Mouse (Mus musculus) regulatory T cell (primary cell): ENCODE results near the gene Eva1c.

Experiments used
- in situ Hi-C: fragments of 300-600 bp; cut with MboI, MseI; formaldehyde crosslinking; loops from one replicate; pipeline ENCODE4 v1.15.1; 2025; ENCODE audit warnings: high pct_unique_total_duplicates

The Eva1c gene

DNA sequence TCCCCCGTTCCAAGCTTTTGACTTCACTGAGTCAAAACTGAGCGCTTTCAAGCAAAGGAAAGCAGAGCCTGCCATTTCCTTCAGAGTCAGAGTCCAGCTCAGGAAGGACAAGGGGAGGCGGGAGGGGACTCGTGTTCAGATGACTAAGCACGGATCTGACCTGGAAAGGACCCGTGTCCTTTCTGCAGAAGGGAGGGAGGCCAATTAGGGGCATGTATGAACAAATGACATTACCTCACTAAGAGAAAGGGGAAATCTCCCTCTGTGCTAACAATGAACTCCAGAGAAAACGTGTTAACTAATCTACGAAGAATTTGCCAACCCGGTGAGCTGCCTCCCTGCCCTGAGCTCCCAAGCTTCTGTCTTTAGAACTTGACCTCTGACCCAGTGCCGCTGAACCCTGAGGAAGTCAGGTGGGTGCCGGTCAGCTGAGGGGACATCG, 89.5 kb downstream of the Eva1c start:
- in situ Hi-C loops: no loop called here

DNA sequence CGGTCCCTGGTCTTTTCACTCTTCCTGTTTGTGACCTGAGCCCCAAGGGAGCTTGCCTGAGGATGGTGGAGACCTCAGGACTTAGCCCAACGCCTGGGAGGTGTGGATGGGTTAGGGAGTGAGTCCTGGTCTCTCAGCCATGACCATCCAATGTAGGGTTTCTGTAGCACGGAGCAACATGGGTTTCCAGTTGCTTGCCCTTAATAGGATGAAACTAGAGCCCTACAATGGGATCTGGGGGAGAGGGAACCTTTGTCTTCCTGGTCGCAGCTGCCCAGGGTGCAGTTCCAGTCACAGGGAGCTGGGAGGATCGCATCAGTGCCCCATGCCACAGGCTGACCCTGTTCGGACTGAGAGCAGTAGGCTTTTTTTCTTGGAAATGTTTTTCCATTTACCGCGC, 90.6 kb downstream of the Eva1c start:
- in situ Hi-C loops: no loop called here

DNA sequence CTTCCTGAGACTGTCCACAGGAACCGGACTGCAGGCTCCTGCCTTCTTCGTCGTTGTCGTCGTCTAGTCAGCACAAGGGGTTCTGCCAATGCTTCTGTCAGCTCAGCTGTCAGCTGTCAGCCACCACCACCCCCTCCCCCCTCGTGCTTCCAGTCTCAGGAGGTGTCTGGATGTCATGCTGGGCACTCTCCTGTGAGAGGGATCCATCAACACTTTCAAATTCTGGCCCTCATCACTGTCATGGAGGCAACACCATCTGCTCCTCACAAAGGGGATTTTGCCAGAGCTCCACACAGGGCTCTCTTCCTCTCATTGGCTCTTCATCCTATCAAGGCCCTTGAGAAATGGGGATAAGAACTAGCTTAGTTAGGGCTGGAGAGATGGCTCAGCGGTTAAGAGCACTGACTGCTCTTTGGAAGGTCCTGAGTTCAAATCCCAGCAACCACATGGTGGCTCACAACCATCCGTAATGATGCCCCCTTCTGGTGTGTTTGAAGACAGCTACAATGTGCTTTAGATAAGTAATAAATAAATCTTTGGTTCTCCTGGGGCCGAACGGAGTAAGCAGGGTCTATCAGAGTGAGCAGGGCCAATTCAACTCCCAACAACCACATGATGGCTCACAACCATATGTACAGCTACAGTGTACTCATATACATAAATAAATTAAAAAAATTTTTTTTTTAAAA, 95.1 kb downstream of the Eva1c start:
- in situ Hi-C loops: no loop called here

DNA sequence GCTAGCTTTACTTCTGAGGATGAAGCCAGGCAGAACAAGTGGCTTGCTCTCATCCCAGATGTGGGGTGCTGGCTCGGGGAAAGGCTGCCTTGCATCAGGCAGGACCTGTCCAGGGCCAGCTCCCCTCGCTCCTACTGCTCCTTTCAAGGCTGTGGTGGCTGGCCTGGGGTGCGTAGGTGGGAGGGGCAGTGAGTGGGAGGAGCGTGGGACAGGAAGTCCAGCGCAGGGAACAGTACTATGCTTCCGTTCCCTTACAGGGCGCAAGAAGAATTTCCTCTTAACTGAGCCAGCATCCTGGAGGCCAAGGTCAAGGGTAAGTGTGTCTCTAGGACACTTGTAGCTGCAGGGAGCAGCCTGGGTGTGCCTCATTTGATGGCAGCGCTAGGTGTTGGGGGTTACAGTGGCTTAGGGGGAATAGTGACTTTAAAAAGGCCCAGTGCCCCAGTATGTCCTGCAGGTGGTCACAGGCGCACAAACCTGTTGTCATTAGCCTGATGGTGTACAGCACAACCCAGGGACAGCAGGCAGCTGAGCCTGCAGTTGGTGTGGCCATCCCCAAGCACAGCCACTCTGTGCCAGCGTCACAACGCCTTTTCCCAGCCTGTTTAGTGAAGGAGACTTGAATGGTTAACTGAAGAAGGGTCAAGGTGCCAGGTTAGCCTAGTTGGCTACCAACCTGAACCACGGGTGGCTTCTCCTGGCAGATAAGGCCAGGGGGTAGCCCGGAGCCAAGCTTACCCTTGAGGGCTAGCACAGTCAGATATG, 98.3 kb downstream of the Eva1c start:
- in situ Hi-C loops: no loop called here

DNA sequence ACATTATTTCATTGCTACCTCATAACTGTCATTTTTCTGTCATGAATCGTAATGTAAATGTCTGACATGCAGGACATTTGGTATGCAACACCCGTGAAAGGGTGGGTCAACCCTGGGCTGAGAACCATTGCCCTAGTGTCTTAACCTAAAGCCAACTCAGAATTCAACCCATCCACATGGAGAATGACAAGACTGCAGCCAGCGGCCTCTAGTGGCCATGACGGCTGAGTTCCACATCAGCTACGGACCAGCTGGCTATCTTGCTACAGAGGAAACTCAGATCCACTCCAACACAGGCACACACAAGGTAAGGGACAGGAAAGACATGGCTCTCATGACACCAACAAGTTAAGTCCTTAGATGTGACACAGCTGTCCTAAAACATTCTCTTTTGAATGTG, 98.9 kb downstream of the Eva1c start:
- in situ Hi-C loops: no loop called here

DNA sequence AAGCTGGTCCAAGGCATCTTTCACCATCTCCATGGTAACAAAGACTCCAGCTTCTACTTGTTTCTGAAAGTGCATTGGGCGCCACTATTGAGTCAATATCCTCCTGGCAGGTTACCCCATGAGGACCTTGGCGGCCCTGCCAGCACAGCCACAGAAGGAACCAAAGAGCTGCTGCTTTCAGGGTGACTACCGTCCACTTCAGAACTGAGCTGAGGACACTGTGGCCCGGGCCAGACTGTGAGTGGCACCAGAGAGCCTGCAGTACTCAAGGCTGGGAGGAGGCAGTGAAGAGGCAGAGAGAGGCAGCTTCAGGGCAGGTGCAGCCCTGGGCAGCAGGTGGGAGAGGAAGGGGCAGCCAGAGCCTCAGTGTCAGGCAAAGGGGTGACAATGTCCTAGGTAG, 100.9 kb downstream of the Eva1c start:
- in situ Hi-C loops: no loop called here

DNA sequence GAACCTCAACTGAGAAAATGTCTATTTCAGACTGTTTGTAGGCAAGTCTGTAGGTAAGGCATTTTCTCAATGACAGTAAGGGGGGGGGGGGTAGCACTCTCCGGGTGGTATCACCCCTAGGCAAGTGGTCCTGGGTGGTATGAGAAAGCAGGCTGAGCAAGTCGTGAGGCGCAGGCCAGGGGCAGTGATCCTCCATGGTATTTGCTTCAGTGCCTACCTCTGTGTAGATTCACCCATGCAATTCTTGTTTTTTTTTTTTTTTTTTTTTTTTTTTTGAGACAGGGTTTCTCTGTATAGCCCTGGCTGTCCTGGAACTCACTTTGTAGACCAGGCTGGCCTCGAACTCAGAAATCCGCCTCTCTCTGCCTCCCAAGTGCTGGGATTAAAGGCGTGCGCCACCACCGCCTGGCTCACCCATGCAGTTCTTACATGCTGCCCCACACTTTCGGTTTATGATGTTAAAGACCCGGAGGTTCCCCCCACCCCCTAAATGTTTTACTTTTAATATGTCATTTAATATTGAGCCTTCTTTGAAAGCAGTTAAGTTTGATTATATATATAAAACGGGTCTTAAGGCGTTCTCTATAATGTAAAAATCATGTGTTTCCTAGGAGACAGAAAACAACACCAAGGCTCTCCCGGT, 107.1 kb downstream of the Eva1c start:
- in situ Hi-C loops: loop anchor here (5.0 kb wide), 2 partner anchors 144 to 646 kb away; no protein-coding TSS in a partner anchor

DNA sequence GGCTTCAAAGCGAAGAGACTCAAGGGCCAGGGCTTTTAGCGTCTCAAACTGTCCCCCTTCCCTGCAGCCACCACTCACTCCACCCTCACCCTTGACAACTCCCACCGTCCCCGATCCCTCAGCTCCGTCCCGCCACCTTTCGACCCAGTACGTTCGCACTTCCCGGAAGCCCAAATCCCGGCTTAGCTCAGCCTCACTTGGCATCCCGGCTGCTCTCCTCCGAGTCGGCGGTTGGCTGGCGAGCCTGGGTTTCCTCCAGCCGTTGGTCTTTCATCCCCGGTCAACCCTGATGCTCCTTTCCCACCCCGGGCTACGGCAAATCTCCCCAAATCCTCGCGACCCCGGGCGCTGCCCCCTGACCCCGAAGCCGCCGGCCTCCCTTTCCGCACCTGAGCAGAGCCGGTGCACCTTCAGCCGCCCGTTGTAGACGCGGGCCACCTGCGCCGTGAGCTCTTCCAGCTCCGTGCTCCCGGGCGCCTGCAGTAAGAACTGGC, 107.7 kb downstream of the Eva1c start:
- in situ Hi-C loops: loop anchor here (5.0 kb wide), 2 partner anchors 143 to 647 kb away; no protein-coding TSS in a partner anchor

DNA sequence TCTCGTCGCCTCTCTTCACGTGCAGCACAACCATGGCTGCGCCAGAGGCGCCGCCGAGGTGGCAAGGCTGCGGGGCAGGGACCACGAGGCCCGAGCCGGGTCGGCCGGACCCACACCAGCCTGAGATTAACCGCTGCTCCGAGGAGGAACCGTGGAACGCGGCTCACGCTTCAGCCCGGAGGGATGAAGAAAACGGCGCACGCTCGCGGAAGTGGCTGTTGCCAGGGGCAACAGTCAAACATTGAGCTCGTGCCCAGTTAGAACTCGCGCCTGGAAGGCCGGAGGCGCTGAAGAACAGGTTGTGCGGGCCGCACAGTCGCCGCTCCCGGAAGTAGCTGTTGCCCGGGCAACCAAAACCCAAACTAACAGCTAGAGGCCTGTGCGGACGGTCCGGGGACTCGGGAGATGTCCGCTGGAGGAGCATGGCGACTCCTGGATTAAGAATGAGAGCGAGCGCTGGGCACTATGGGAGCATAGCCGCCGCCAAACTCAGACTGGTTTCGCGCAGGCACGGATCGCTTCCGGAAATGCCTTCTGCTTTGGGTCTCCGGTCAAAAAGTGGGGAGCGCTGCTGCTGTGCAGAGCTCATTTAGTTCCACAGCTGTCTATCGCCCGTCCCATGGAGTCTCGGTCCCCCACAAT, 108.3 kb downstream of the Eva1c start, which contains the start of gene Cfap298:
Gene Cfap298 (minus strand): TSS at position 428 of the 642 bp plus-strand sequence.
- in situ Hi-C loops: loop anchor here (5.0 kb wide), 3 partner anchors 82 to 648 kb away; no protein-coding TSS in a partner anchor

DNA sequence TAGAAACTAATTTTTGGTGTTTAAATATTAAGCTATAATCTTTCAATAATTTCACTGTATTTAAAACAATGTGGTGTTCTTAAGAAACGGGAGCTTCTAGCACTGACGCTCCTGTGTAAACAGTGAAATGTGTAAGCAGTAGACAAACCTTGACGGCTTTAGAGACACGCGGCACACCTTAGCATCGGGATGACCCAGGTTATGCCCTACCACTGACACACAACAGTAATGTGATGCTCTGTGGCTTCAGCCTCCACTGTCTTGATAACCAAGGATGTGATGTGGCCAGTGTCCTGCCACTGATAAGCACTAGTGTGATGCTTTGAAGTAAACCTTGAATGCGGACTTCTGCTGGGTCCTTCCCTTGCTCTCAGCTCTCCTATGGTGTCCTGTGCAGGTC, 114.7 kb downstream of the Eva1c start:
- in situ Hi-C loops: no loop called here

DNA sequence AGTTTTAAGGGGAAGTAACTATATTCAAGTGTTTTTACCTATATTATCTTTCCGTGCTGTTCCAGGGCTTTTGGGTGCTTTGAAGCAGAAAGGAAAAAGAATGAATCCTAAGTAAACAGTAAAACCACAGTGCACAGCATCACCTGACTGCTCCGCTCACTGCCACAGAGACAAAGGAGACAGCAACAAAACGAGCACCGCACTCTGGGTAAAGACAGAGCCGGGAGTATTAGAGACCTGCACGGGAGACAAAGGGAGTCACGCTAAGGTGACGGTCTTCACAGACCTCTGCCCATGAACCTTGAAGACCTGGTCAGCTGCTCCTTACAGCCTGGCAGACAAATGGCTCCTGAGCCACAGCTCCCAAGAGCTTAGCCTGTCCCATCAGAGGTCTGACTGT, 120.5 kb downstream of the Eva1c start:
- in situ Hi-C loops: no loop called here

DNA sequence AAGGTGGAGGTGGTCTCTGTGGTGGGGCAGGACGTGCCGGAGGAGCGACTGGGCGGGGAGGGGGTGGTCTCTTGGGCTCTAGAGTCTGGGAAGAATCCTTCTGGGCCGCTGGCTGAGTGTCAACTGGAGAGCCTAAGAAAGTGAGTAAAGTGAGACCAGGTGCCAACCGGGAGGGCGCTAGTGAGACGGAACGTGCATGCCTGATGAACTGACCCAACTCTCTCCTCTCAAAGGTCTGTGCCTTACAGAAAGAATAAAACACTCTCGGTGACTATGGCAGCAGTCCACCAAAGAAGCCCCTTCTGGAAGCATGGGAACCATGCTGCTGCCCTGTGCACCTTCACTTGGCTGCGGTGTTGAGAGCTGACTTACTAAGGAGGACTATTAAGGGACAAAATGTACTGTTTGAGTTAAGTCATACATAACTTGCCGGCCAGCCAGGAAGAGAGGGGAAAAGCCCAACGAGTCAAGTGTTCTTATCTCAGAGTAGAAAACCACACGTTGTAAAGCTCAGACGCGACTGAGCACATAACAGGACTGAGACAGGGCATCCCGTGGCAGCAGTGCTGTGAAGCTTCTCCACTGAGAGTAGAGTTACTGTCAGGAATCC, 123.9 kb downstream of the Eva1c start:
- in situ Hi-C loops: no loop called here

DNA sequence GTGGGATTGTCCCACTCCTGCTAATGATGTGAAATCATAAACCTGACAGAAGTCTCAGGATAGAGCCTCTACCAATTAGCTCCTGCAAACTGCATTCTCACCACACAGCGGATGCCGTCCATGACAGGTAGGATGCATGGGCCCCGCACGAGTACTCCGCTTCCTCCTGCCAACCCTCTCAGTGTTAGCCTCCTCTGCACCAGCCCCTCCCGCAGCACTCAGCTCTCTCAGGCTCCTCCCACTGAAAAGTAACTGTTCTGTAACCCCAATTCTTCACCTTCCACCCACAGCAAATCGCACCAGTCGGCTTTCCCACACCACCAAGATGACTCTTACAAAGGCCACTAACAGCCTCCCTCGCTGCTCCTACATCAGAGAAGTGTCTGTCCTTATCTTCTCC, 126.6 kb downstream of the Eva1c start:
- in situ Hi-C loops: no loop called here

DNA sequence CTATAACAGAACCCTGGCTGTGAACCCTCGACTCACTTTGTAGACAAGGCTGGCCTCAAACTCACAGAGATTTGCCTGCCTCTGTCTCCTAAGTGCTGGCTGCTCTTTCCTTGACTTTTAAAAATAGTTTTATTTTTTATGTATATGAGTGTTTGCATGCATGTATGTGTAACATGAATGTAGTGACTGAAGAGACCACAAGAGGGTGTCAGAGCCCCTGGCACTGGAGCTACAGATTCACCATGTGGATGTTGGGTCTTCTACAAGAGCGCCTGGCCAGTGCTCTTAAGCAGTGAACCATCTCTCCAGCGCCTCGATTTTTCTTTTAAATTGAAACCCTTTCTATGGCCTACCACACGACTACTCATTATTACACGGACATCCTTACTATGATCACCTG, 127.3 kb downstream of the Eva1c start:
- in situ Hi-C loops: no loop called here
